Mouse (Mus musculus) urinary bladder, postnatal 14 days (tissue): Measurements from ENCODE around the gene Gpn2.

ENCODE experiments used
- DNase-seq: peaks from one replicate; pipeline ENCODE4 v3.0.0; 2021; ENCODE audit warnings: low spot score

The Gpn2 gene

GRCm38 (mm10) chr4:133595538-133595937 is 11.4 kb downstream of the Gpn2 start:
- peak; percentile 56 for DNase-seq

- DNase-seq: no peak
These were observed 11.9 kb downstream of the Gpn2 start for GRCm38 (mm10) chr4:133596084-133596483.

GRCm38 (mm10) chr4:133598616-133599015 is 14.5 kb downstream of the Gpn2 start:
- peak; percentile 44 for DNase-seq

GRCm38 (mm10) chr4:133599116-133599515 is 15.0 kb downstream of the Gpn2 start:
- no peak for DNase-seq

GRCm38 (mm10) chr4:133599571-133600073 is 15.5 kb downstream of the Gpn2 start:
- peak; percentile 97 for DNase-seq

- DNase-seq: no peak
These were observed 16.1 kb downstream of the Gpn2 start for GRCm38 (mm10) chr4:133600306-133600705.

- peak; percentile 93 for DNase-seq
These were observed 17.6 kb downstream of the Gpn2 start, which contains the start of gene Sfn for GRCm38 (mm10) chr4:133601721-133602218. Sfn (minus strand) TSS chr4:133602168.

GRCm38 (mm10) chr4:133603056-133603455 is 18.9 kb downstream of the Gpn2 start:
- no peak for DNase-seq

- DNase-seq: no peak
These were observed 20.0 kb downstream of the Gpn2 start for GRCm38 (mm10) chr4:133604175-133604574.

GRCm38 (mm10) chr4:133604856-133605255 is 20.7 kb downstream of the Gpn2 start:
- DNase-seq: peak; percentile 49

GRCm38 (mm10) chr4:133605330-133605729 is 21.2 kb downstream of the Gpn2 start:
- DNase-seq: peak; percentile 85

- DNase-seq: peak; percentile 60
These were observed 23.1 kb downstream of the Gpn2 start for GRCm38 (mm10) chr4:133607284-133607683.

- peak; percentile 91 for DNase-seq
These were observed 25.6 kb downstream of the Gpn2 start for GRCm38 (mm10) chr4:133609719-133610118.

- DNase-seq: no peak
These were observed 27.7 kb downstream of the Gpn2 start for GRCm38 (mm10) chr4:133611815-133612214.

GRCm38 (mm10) chr4:133612416-133612815 is 28.3 kb downstream of the Gpn2 start:
- no peak for DNase-seq

- DNase-seq: no peak
These were observed 28.9 kb downstream of the Gpn2 start for GRCm38 (mm10) chr4:133613026-133613425.

- no peak for DNase-seq
These were observed 29.7 kb downstream of the Gpn2 start for GRCm38 (mm10) chr4:133613867-133614266.

- DNase-seq: peak; percentile 38
These were observed 30.2 kb downstream of the Gpn2 start for GRCm38 (mm10) chr4:133614274-133614761.

GRCm38 (mm10) chr4:133615416-133615815 is 31.3 kb downstream of the Gpn2 start:
- DNase-seq: no peak

- DNase-seq: no peak
These were observed 33.8 kb downstream of the Gpn2 start for GRCm38 (mm10) chr4:133617936-133618335.

GRCm38 (mm10) chr4:133619473-133620136 is 35.4 kb downstream of the Gpn2 start:
- DNase-seq: no peak

- DNase-seq: no peak
These were observed 36.5 kb downstream of the Gpn2 start for GRCm38 (mm10) chr4:133620668-133621067.

GRCm38 (mm10) chr4:133622161-133622695 is 38.1 kb downstream of the Gpn2 start:
- no peak for DNase-seq
